Mouse (Mus musculus): ENCODE results near the gene Tff1.

Tff1 gene

GRCm38 (mm10) chr17:31152966-31153499 is 12.0 kb downstream of the Tff1 start:
- DNase-seq (ENCODE audit: low spot score), result no peak

GRCm38 (mm10) chr17:31152512-31152911 is 12.6 kb downstream of the Tff1 start:
- no peak for DNase-seq (ENCODE audit: low spot score)

GRCm38 (mm10) chr17:31145998-31146397 is 19.1 kb downstream of the Tff1 start:
- DNase-seq (ENCODE audit: low spot score), result no peak

GRCm38 (mm10) chr17:31144040-31145037 is 20.7 kb downstream of the Tff1 start, which contains the start of gene Tff2:
Gene Tff2, minus strand, starts transcription at chr17:31144282.
- DNase-seq (ENCODE audit: low spot score), result no peak

- no peak for DNase-seq (ENCODE audit: low spot score)
These were observed 23.0 kb downstream of the Tff1 start for GRCm38 (mm10) chr17:31142116-31142515.

GRCm38 (mm10) chr17:31138398-31138797 is 26.7 kb downstream of the Tff1 start:
- peak; percentile 43 for DNase-seq (ENCODE audit: low spot score)

- no peak for DNase-seq (ENCODE audit: low spot score)
These were observed 28.3 kb downstream of the Tff1 start for GRCm38 (mm10) chr17:31136821-31137220.

- no peak for DNase-seq (ENCODE audit: low spot score)
These were observed 28.8 kb downstream of the Tff1 start for GRCm38 (mm10) chr17:31136291-31136690.

GRCm38 (mm10) chr17:31134913-31135312 is 30.2 kb downstream of the Tff1 start:
- no peak for DNase-seq (ENCODE audit: low spot score)

GRCm38 (mm10) chr17:31133776-31134175 is 31.3 kb downstream of the Tff1 start:
- no peak for DNase-seq (ENCODE audit: low spot score)

- DNase-seq (ENCODE audit: low spot score), result no peak
These were observed 33.7 kb downstream of the Tff1 start for GRCm38 (mm10) chr17:31131269-31131821.

- DNase-seq (ENCODE audit: low spot score), result no peak
These were observed 35.6 kb downstream of the Tff1 start, which contains the start of gene Tff3 for GRCm38 (mm10) chr17:31129452-31129851. Gene Tff3, minus strand, starts transcription at chr17:31129646.

GRCm38 (mm10) chr17:31128708-31129318 is 36.3 kb downstream of the Tff1 start:
- no peak for DNase-seq (ENCODE audit: low spot score)

GRCm38 (mm10) chr17:31125548-31126266 is 39.4 kb downstream of the Tff1 start:
- DNase-seq (ENCODE audit: low spot score), result no peak

GRCm38 (mm10) chr17:31121975-31122374 is 43.1 kb downstream of the Tff1 start:
- DNase-seq (ENCODE audit: low spot score), result peak; percentile 27

GRCm38 (mm10) chr17:31119429-31119828 is 45.6 kb downstream of the Tff1 start:
- DNase-seq (ENCODE audit: low spot score), result peak; percentile 46

GRCm38 (mm10) chr17:31117946-31118345 is 47.1 kb downstream of the Tff1 start:
- DNase-seq (ENCODE audit: low spot score), result no peak

- no peak for DNase-seq (ENCODE audit: low spot score)
These were observed 49.0 kb downstream of the Tff1 start for GRCm38 (mm10) chr17:31116063-31116462.

- DNase-seq (ENCODE audit: low spot score), result no peak
These were observed 51.8 kb downstream of the Tff1 start for GRCm38 (mm10) chr17:31113191-31113856.
